Mouse (Mus musculus): ENCODE measurements around the gene Fam129b. TPM values are rescaled to one million over a fixed set of nuclear protein-coding genes. Genes with fewer than 3 reads are reported as not detected.

Gene Fam129b
- total and polyA plus RNA-seq, 2 experiments from 2014 or later, result 23.5 to 52.7 TPM

- no peak for TF ChIP-seq CTCF (IDR thresholded peaks at IDR 0.05; ENCODE audit: low read depth)
- Histone ChIP-seq H3K27ac (peak overlapping the region; percentile 98), H3K4me3 (ENCODE audit: low read length) (peak overlapping the region; percentile 57), H3K4me1 (ENCODE audit: insufficient read depth, low read length) (peaks cover 13% of the 10 kb centered on the region), H3K4me2 (ENCODE audit: low read depth, low read length) (peak overlapping the region; percentile 81), H3K36me3 (ENCODE audit: insufficient read depth, low read length) (peaks cover 14% of the 10 kb centered on the region), H3K27me3 (ENCODE audit: insufficient read depth, low read length) (no peaks in the 10 kb centered on the region), H3K9me3 (ENCODE audit: low read length) (no peaks in the 10 kb centered on the region), H3K9ac (replicated peaks; ENCODE audit: low read length) (peak overlapping the region; percentile 70)
- WGBS, result 12% methylated on average over 13 of the region's 13 CpGs
- DNase-seq (ENCODE audit: low spot score) (no peak), ATAC-seq (peak; percentile 50; the same call in 1 of the 2 replicates)
Observed at GRCm38 (mm10) chr2:32966184-32966688, 90.3 kb downstream of the Fam129b start.

DNA sequence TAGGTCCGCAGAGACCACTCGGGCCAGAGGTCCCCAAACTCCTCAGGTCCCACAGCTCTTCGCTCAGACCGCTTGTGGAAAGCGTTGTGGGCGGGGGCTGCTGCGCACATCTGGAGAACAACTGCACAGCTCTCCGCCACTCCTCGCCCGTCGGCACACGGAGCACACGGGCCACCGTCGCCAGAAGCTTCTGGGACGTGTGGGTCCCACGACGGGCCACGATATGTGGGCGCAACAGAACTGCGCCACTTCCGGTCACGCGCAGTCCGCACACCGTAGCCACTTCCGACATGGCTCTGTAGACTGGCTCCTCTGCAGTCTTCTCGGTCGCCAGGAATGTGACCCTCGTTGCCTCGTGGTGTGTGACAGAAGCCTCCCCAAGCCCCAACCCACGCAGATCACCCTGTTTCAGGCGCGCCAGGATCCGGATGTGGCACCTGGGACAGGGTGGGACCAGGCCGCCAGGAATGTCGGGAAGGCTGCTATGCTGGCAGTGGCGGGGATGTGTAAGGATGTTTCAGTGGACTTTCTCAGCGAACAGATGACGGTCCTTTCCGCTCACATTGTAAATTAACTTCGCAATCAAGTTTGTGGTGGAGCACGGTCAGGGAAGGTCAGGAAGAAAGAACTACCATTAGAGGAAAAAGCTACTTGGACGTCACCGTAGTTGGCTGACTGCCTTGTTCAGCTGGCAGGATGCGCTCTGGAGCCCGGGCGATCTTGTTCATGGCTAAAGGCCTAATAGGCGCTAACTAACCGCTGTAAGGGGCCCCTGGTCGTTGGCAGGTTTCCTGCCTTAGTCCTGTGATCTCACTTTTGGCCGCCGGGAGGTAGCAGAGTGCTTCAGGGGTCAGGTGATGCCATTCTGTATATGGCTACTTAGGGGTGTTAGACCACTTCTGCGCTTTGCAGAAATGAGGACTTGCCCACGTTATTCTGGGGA lies 91.0 kb downstream of the Fam129b start:
- Histone ChIP-seq H3K9me3 (ENCODE audit: low read length) (no peaks in the 10 kb centered on the region), H3K36me3 (ENCODE audit: insufficient read depth, low read length) (peaks cover 14% of the 10 kb centered on the region), H3K4me3 (ENCODE audit: low read length) (peak overlapping the region; percentile 57), H3K9ac (replicated peaks; ENCODE audit: low read length) (peak overlapping the region; percentile 70), H3K27ac (peak overlapping the region; percentile 98), H3K27me3 (ENCODE audit: insufficient read depth, low read length) (no peaks in the 10 kb centered on the region), H3K4me1 (ENCODE audit: insufficient read depth, low read length) (peaks cover 10% of the 10 kb centered on the region), H3K4me2 (ENCODE audit: low read depth, low read length) (peak overlapping the region; percentile 81)
- ATAC-seq, result peak; percentile 93
- peak; percentile 72 for TF ChIP-seq CTCF (IDR thresholded peaks at IDR 0.05; ENCODE audit: low read depth)
- peak; percentile 96 for DNase-seq (ENCODE audit: low spot score)
- under 1% methylated on average over 55 of the region's 55 CpGs for WGBS

- no peak for ATAC-seq
- TF ChIP-seq CTCF (IDR thresholded peaks at IDR 0.05; ENCODE audit: low read depth), result no peak
- H3K9ac ChIP-seq (replicated peaks; ENCODE audit: low read length), result peak overlapping the region; percentile 70; the same call in 1 of the 2 replicates
- H3K27ac ChIP-seq, result peak overlapping the region; percentile 98
- H3K27me3 ChIP-seq (ENCODE audit: insufficient read depth, low read length), result no peaks in the 10 kb centered on the region
- H3K4me3 ChIP-seq (ENCODE audit: low read length), result no peak overlapping the region
- 69% methylated on average over 9 of the region's 9 CpGs for WGBS
- H3K36me3 ChIP-seq (ENCODE audit: insufficient read depth, low read length), result peaks cover 19% of the 10 kb centered on the region
- no peaks in the 10 kb centered on the region for H3K9me3 ChIP-seq (ENCODE audit: low read length)
- H3K4me1 ChIP-seq (ENCODE audit: insufficient read depth, low read length), result peaks cover 8% of the 10 kb centered on the region
- no peak for DNase-seq (ENCODE audit: low spot score)
- H3K4me2 ChIP-seq (ENCODE audit: low read depth, low read length), result peak overlapping the region; percentile 81
Observed at GRCm38 (mm10) chr2:32968024-32968614, 92.2 kb downstream of the Fam129b start.

DNA sequence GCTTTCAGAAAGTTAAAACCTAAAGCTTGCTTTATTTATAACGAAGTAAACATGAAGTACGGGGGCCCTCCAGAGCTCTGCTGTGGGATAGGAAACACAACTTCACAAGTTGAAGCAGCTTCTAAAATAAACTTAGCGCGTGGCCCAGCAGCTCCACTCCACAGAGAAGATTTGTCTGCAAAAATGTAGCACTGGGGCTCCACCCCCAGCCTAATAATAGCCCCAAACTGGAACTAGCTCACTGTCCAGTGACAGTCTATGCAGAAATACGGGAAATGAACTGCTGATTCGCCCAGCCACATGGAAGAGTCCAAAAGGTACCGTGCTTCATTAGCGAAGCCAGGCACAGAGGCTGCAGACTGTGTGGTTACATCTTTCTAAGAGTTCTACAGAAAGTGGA lies 93.4 kb downstream of the Fam129b start:
- H3K9me3 ChIP-seq (ENCODE audit: low read length), result no peaks in the 10 kb centered on the region
- H3K4me1 ChIP-seq (ENCODE audit: insufficient read depth, low read length), result peaks cover 8% of the 10 kb centered on the region
- ATAC-seq (no peak), DNase-seq (ENCODE audit: low spot score) (no peak)
- no peak overlapping the region for H3K27ac ChIP-seq
- no peak overlapping the region for H3K9ac ChIP-seq (replicated peaks; ENCODE audit: low read length)
- 86% methylated on average over 8 of the region's 8 CpGs for WGBS
- no peaks in the 10 kb centered on the region for H3K27me3 ChIP-seq (ENCODE audit: insufficient read depth, low read length)
- H3K36me3 ChIP-seq (ENCODE audit: insufficient read depth, low read length), result peaks cover 21% of the 10 kb centered on the region
- no peak overlapping the region for H3K4me3 ChIP-seq (ENCODE audit: low read length)
- no peak for TF ChIP-seq CTCF (IDR thresholded peaks at IDR 0.05; ENCODE audit: low read depth)
- H3K4me2 ChIP-seq (ENCODE audit: low read depth, low read length), result no peak overlapping the region

GRCm38 (mm10) chr2:32971235-32971634 lies 95.3 kb downstream of the Fam129b start:
- no peak for TF ChIP-seq CTCF (IDR thresholded peaks at IDR 0.05; ENCODE audit: low read depth)
- Histone ChIP-seq H3K36me3 (ENCODE audit: insufficient read depth, low read length) (peaks cover 24% of the 10 kb centered on the region; the same call in 1 of the 2 replicates), H3K27me3 (ENCODE audit: insufficient read depth, low read length) (no peaks in the 10 kb centered on the region), H3K4me3 (ENCODE audit: low read length) (no peak overlapping the region), H3K27ac (no peak overlapping the region), H3K9me3 (ENCODE audit: low read length) (no peaks in the 10 kb centered on the region), H3K4me1 (ENCODE audit: insufficient read depth, low read length) (peaks cover 8% of the 10 kb centered on the region), H3K9ac (replicated peaks; ENCODE audit: low read length) (no peak overlapping the region), H3K4me2 (ENCODE audit: low read depth, low read length) (no peak overlapping the region)
- peak; percentile 71 for DNase-seq (ENCODE audit: low spot score)
- 18% methylated on average over 9 of the region's 9 CpGs for WGBS
- no peak for ATAC-seq

- H3K9me3 ChIP-seq (ENCODE audit: low read length), result no peaks in the 10 kb centered on the region
- H3K4me1 ChIP-seq (ENCODE audit: insufficient read depth, low read length), result no peaks in the 10 kb centered on the region; the same call in 1 of the 2 replicates
- TF ChIP-seq CTCF (IDR thresholded peaks at IDR 0.05; ENCODE audit: low read depth), result no peak
- H3K4me3 ChIP-seq (ENCODE audit: low read length), result no peak overlapping the region
- H3K9ac ChIP-seq (replicated peaks; ENCODE audit: low read length), result no peak overlapping the region
- H3K36me3 ChIP-seq (ENCODE audit: insufficient read depth, low read length), result peaks cover 24% of the 10 kb centered on the region; the same call in 1 of the 2 replicates
- ATAC-seq (no peak), DNase-seq (ENCODE audit: low spot score) (no peak)
- no peaks in the 10 kb centered on the region for H3K27me3 ChIP-seq (ENCODE audit: insufficient read depth, low read length)
- no peak overlapping the region for H3K27ac ChIP-seq
- H3K4me2 ChIP-seq (ENCODE audit: low read depth, low read length), result no peak overlapping the region
- 89% methylated on average over 8 of the region's 8 CpGs for WGBS
Observed at GRCm38 (mm10) chr2:32974216-32974615, 98.3 kb downstream of the Fam129b start.

Other genes with a start within 250 kb of the Fam129b start
- gene Eng, start 229.5 kb upstream of the Fam129b start, total RNA-seq (2014; rRNA removed), result 23.7 and 24.1 TPM in 2 replicates
- gene Eng, start 229.5 kb upstream of the Fam129b start, polyA plus RNA-seq (2015; fragmentation: Nextera tagmentation; extraction: Ambion mirVana), result 23.7 and 23.8 TPM in 2 replicates
- gene Fpgs, start 172.0 kb upstream of the Fam129b start, total RNA-seq (2014; rRNA removed), result 23.1 and 32.6 TPM in 2 replicates
- 22.8 and 23.4 TPM in 2 replicates for gene Fpgs, start 172.0 kb upstream of the Fam129b start, polyA plus RNA-seq (2015; fragmentation: Nextera tagmentation; extraction: Ambion mirVana)
- 108 and 116 TPM in 2 replicates for gene Cdk9, start 163.0 kb upstream of the Fam129b start, total RNA-seq (2014; rRNA removed)
- gene Cdk9, start 163.0 kb upstream of the Fam129b start, polyA plus RNA-seq (2015; fragmentation: Nextera tagmentation; extraction: Ambion mirVana), result 61.1 and 65.3 TPM in 2 replicates
- gene Sh2d3c, start 155.1 kb upstream of the Fam129b start, total RNA-seq (2014; rRNA removed), result 43.8 and 56.9 TPM in 2 replicates
- gene Sh2d3c, start 155.1 kb upstream of the Fam129b start, polyA plus RNA-seq (2015; fragmentation: Nextera tagmentation; extraction: Ambion mirVana), result 49.5 and 52.8 TPM in 2 replicates
- 1.7 and 3.2 TPM in 2 replicates for gene 6330409D20Rik, start 135.1 kb upstream of the Fam129b start, total RNA-seq (2014; rRNA removed)
- gene 6330409D20Rik, start 135.1 kb upstream of the Fam129b start, polyA plus RNA-seq (2015; fragmentation: Nextera tagmentation; extraction: Ambion mirVana), result 3.6 and 5.1 TPM in 2 replicates
- 75.1 and 81.1 TPM in 2 replicates for gene Tor2a, start 118.9 kb upstream of the Fam129b start, total RNA-seq (2014; rRNA removed)
- gene Tor2a, start 118.9 kb upstream of the Fam129b start, polyA plus RNA-seq (2015; fragmentation: Nextera tagmentation; extraction: Ambion mirVana), result 48.2 and 49.1 TPM in 2 replicates
- gene Ttc16, start 100.5 kb upstream of the Fam129b start, total RNA-seq (2014; rRNA removed), result 0.78 and 1.6 TPM in 2 replicates
- 0.58 and 0.76 TPM in 2 replicates for gene Ttc16, start 100.5 kb upstream of the Fam129b start, polyA plus RNA-seq (2015; fragmentation: Nextera tagmentation; extraction: Ambion mirVana)
- 0.75 and 2.9 TPM in 2 replicates for gene Ptrh1, start 100.3 kb upstream of the Fam129b start, total RNA-seq (2014; rRNA removed)
- gene Ptrh1, start 100.3 kb upstream of the Fam129b start, polyA plus RNA-seq (2015; fragmentation: Nextera tagmentation; extraction: Ambion mirVana), result 4.0 and 4.4 TPM in 2 replicates
- gene Cfap157, start 91.7 kb upstream of the Fam129b start, total RNA-seq (2014; rRNA removed), result 0.16 and 0.40 TPM in 2 replicates
- 0.64 and 1.1 TPM in 2 replicates for gene Cfap157, start 91.7 kb upstream of the Fam129b start, polyA plus RNA-seq (2015; fragmentation: Nextera tagmentation; extraction: Ambion mirVana)
- 142 and 149 TPM in 2 replicates for gene Stxbp1, start 28.9 kb upstream of the Fam129b start, total RNA-seq (2014; rRNA removed)
- gene Stxbp1, start 28.9 kb upstream of the Fam129b start, polyA plus RNA-seq (2015; fragmentation: Nextera tagmentation; extraction: Ambion mirVana), result 318 and 348 TPM in 2 replicates
- gene Rpl12, start 85.4 kb downstream of the Fam129b start, total RNA-seq (2014; rRNA removed), result 154 and 168 TPM in 2 replicates
- gene Rpl12, start 85.4 kb downstream of the Fam129b start, polyA plus RNA-seq (2015; fragmentation: Nextera tagmentation; extraction: Ambion mirVana), result 92.2 and 101 TPM in 2 replicates
- gene Lrsam1, start 85.5 kb downstream of the Fam129b start, total RNA-seq (2014; rRNA removed), result 37.9 and 50.0 TPM in 2 replicates
- gene Lrsam1, start 85.5 kb downstream of the Fam129b start, polyA plus RNA-seq (2015; fragmentation: Nextera tagmentation; extraction: Ambion mirVana), result 19.5 and 22.1 TPM in 2 replicates
- gene Slc2a8, start 106.0 kb downstream of the Fam129b start, total RNA-seq (2014; rRNA removed), result 38.2 and 41.2 TPM in 2 replicates
- 32.6 and 33.4 TPM in 2 replicates for gene Slc2a8, start 106.0 kb downstream of the Fam129b start, polyA plus RNA-seq (2015; fragmentation: Nextera tagmentation; extraction: Ambion mirVana)

All from hindbrain, postnatal 0 days (tissue).